Mouse (Mus musculus): ENCODE results near the gene Prkce.
"Not testable (repeated sequence)": the region's sequence is repeated elsewhere in the genome, so short reads cannot be mapped to it uniquely, and the experiment has no call there.

The Prkce gene

GRCm38 (mm10) chr17:86452934-86453333 lies 285.3 kb downstream of the Prkce start:
- DNase-seq (ENCODE audit: extremely low spot score): no peak

GRCm38 (mm10) chr17:86453673-86454350 lies 286.2 kb downstream of the Prkce start:
- DNase-seq (ENCODE audit: extremely low spot score): no peak

DNA sequence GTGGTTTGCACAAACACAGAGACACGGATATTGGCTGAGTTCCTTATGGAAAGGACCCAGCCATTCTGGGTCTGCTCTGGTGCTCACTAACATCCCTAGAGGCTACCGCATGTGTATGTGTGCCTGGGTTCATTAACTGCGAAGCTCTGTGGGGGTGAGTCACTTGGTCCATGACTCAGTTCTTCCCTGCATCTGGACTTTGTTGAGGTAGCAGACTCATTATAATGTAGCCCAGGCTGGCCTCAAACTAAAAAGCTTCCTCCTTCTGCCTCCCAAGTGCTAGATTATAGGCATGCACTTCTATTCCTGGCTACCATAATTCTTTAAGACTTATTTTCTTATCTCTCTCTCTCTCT lies 286.7 kb downstream of the Prkce start:
- DNase-seq (ENCODE audit: extremely low spot score): no peak

GRCm38 (mm10) chr17:86456512-86456911 lies 288.9 kb downstream of the Prkce start:
- no peak for DNase-seq (ENCODE audit: extremely low spot score)

- no peak for DNase-seq (ENCODE audit: extremely low spot score)
Observed at GRCm38 (mm10) chr17:86458302-86458980, 290.9 kb downstream of the Prkce start.

DNA sequence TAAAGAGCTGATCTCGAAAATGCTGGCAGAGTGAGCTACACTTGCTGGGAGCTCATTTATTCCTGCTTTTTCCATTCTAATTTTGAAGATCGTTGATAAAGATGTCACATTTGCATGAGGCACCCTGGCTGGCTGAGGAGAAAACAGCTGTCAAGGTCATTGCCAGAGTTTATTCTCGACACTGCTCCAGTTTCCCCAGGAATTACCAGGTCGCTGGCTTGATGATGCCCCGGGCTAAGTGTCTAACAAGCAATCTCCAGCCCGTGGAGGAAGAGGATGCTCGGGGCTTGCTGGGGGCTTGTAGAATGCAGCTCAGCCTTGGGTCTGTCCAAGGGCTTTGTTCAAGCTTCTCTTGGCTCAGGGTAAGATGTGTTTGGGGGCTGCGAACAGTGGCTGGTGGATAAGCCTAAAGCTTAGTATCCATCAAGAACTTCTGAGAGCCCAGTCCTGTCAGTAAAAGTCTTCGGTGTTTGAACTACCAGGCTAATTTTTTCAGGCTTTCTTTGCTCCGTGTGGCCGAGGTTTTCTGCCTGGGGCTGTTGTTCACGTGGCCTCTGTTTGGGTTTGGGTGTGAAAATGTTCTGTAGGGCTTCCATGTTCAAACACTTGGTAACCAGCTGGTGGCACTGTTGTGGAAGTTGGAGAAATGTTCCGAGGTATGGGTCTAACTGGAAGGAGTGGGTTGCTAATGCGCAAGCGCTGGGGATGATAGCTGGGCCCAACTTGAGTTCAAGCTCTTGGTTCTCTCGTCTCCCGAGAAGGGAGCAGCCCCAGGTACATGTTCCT lies 293.3 kb downstream of the Prkce start:
- no peak for DNase-seq (ENCODE audit: extremely low spot score)

- DNase-seq (ENCODE audit: extremely low spot score): no peak
Observed at GRCm38 (mm10) chr17:86463369-86463768, 295.8 kb downstream of the Prkce start.

DNA sequence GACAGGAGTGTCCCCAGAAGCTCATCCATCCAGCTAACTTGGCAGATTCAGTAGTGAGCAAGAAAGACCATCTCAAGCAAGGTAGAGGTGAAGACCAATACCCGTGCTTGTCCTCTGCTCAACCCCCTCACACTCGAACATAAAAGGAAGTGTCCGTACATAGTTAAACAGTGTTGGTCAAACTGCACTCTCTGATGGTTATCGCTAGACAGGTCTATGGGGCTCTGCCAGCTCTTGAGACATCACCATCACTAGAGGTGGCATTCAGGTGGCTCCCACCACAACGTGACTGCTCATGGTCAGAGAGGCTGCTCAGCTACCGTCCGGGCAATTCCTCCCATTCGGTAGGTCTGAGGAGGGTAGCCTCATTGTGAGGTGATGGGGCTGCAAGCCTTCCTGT lies 296.6 kb downstream of the Prkce start:
- no peak for DNase-seq (ENCODE audit: extremely low spot score)

GRCm38 (mm10) chr17:86464689-86465363 lies 297.2 kb downstream of the Prkce start:
- no peak for DNase-seq (ENCODE audit: extremely low spot score)

DNA sequence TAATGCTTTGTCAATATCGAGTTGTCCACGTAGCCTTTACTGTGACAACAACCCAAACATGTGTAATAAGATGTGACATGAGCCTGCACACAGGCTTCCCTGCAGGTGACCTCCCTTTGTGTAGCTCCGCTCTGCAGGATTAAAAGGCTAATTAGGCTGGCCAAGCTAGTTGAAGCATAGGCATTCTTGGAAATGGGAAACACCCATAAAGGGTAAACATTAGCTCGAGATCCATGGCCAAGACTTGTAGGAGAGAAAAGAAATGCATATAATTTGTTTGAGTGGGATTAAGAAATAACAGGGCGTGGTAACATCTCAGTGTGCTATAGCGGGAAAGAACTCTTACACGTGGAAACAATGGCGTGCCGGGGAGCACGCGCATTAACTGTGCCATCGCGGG lies 298.3 kb downstream of the Prkce start:
- no peak for DNase-seq (ENCODE audit: extremely low spot score)

- DNase-seq (ENCODE audit: extremely low spot score): no peak
Observed at GRCm38 (mm10) chr17:86466412-86466811, 298.8 kb downstream of the Prkce start.

DNA sequence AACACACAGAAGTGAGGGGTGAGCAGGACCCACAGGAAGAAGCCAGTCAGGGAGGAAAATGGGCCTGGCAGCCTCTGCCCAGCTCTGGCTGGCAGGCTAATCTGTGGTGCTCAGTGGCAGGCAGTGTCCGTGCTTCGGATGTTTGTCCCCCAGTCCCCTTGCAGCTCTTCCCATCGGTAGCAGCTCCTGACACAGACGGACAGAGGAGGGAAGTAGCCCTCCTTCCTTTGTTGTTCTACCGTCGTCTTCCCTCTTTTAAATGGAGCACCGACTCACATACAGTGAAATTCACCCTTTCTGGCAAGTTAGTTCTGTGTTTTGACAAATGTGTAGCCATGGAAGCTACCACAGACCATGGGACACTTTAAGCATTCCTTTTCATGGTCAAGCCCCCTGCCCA lies 299.3 kb downstream of the Prkce start:
- DNase-seq (ENCODE audit: extremely low spot score): no peak

GRCm38 (mm10) chr17:86467291-86467898 lies 299.8 kb downstream of the Prkce start:
- DNase-seq (ENCODE audit: extremely low spot score): no peak

DNA sequence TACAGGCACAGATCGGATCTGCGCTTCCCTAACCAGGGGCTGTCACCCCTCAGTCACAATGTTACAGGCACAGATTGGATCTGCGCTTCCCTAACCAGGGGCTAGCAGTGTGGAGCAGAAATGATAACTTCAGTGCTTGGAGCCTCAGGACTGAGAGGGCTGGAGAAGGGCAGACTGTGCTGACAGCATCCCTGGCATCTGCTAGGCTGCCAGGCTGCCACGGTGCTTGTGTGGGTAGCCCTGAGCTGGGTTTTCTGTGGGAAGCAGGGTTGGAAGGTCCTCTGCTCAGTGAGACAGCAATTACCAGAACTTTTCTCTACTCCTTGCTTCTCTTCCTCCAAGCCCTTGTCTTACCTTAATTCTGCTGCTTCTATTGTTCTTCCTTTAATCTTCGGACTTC lies 300.4 kb downstream of the Prkce start:
- no peak for DNase-seq (ENCODE audit: extremely low spot score)

DNA sequence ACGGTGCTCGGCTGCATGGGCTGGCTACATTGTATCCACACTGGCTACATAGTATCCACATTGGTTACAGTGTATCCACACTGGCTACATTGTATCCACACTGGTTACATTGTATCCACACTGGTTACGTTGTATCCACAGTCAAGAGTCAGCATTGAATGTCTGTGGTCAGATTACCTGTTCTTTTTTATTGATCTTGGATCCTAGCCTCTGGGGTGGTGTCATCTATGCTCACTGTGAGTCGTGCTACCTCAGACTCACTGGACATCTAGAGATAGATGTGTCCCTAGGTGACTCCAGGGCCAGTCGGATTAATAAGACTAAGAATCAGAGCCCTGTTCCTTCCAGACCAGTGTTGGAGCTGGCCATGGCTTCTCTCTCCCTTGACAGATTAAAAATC lies 302.6 kb downstream of the Prkce start:
- DNase-seq (ENCODE audit: extremely low spot score): no peak

DNA sequence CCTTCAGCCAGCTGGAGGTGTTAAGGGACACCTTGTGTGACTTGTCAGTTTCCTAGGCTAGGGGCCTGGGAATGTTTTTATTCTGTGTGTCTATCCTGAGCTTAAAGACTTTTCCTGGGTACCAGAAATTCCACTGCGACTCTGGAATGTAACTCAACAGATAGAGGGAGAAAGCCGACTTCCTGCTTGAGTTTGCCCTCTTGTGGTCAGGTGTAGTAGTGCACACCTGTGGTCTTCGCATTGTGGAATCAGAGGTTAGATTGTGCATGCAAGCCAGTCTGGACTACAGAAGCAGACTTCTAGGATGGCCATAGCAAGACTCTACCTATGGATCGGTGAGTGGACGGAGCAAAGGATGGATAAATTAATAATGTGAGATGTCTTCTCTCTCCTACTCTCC lies 304.1 kb downstream of the Prkce start:
- DNase-seq (ENCODE audit: extremely low spot score): peak; percentile 31

DNA sequence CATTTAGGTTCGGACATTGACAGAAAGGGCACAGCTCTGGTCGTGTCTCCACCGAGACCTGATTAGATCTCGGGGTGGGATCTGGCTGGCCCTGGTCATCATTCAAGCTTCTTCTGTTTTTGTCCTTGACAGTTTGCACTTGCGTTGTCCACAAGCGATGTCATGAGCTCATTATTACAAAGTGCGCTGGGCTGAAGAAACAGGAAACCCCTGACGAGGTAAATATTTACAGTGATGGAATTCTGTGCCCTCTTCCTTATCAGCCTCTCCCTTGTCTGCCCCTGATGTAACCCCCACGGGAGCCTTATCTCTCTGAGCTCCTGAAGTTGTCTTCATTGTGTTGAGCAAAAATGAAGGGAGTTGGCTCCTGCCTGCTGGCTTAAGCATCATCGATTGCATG lies 309.1 kb downstream of the Prkce start:
- DNase-seq (ENCODE audit: extremely low spot score): no peak

DNA sequence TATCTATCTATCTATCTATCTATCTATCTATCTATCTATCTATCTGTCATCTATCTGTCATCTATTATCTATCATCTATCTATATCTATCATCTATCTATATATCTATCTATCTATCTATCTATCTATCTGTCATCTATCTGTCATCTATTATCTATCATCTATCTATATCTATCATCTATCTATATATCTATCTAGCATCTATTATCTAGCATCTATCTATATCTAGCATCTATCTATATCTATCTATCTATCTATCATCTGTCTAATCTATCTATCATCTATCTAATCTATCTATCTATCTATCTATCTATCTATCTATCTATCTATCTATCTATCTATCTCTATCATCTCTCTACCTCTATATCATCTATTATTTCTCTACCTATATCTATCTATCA lies 309.8 kb downstream of the Prkce start:
- not testable (repeated sequence) for DNase-seq (ENCODE audit: extremely low spot score)

GRCm38 (mm10) chr17:86479406-86479805 lies 311.8 kb downstream of the Prkce start:
- no peak for DNase-seq (ENCODE audit: extremely low spot score)

- DNase-seq (ENCODE audit: extremely low spot score): no peak
Observed at GRCm38 (mm10) chr17:86482675-86483074, 315.1 kb downstream of the Prkce start.

GRCm38 (mm10) chr17:86484087-86484737 lies 316.6 kb downstream of the Prkce start:
- peak; percentile 74 for DNase-seq (ENCODE audit: extremely low spot score)
